Mouse (Mus musculus): ENCODE measurements at regions not wholly inside any gene's neighbourhood (a gene's known extent, or its start where the extent isn't known, plus 50 kb on each side); places are given as distances from the start of the nearest gene placed in this dataset.

- in situ Hi-C loops (cut with MboI; ENCODE audit: low pct_ligation_motif_present, low pct_unique_long_range_greater_than_20kb, low sequenced_read_pairs) (no loop called here), dilution Hi-C loops (cut with MboI; ENCODE audit: extremely low pct_ligation_motif_present, extremely low pct_unique_long_range_greater_than_20kb, low sequenced_read_pairs) (no loop called here)
- H3K9me3 ChIP-seq (replicated peaks; ENCODE audit: low read length): peaks cover 50% of the 10 kb centered on the region
- no peak for DNase-seq (ENCODE audit: extremely low read depth)
- no peak overlapping the region for H3K4me2 ChIP-seq (ENCODE audit: insufficient read depth, low read depth, poor library complexity, severe bottlenecking)
- TF ChIP-seq BHLHE40 (IDR thresholded peaks at IDR 0.05; ENCODE audit: low read depth, low read length): no peak
- no peaks in the 10 kb centered on the region for H3K4me1 ChIP-seq (ENCODE audit: control insufficient read depth in 1 of 2, insufficient read depth in 2 of 2)
- H3K4me3 ChIP-seq (replicated peaks in 1 of 3; ENCODE audit: low read depth in 2 of 3, low read length in 2 of 3, poor library complexity in 1 of 3): no peak overlapping the region
- no peak overlapping the region for H3K9ac ChIP-seq (ENCODE audit: insufficient read depth, low read depth)
- no peaks in the 10 kb centered on the region for H3K27me3 ChIP-seq (replicated peaks)
- H3K36me3 ChIP-seq (replicated peaks in 1 of 2; ENCODE audit: control insufficient read depth in 1 of 2, insufficient read depth in 1 of 2, low read length in 1 of 2): no peaks in the 10 kb centered on the region
- no peak overlapping the region for H3K27ac ChIP-seq (ENCODE audit: insufficient read depth, low read depth)
- H3K79me2 ChIP-seq (replicated peaks; ENCODE audit: control insufficient read depth, extremely low read depth, insufficient read depth, poor library complexity, severe bottlenecking): no peaks in the 10 kb centered on the region
Observed at GRCm38 (mm10) chr7:71406283-71406682, 55.0 kb upstream of the Gm10295 start.

Data from CH12.LX (cell line).